Mouse (Mus musculus) yolk sac, embryonic 10.5 days (tissue): Measurements from ENCODE around the gene Zfp933.
A peak's percentile ranks its signal among the peaks of the same experiment; 100 is the strongest.
"Not testable (repeated sequence)": the region's sequence is repeated elsewhere in the genome, so short reads cannot be mapped to it uniquely, and the experiment has no call there.

Experiments used
- DNase-seq: peaks from one replicate; pipeline ENCODE4 v3.0.0-alpha.2; 2017; ENCODE audit warnings: low spot score

Gene Zfp933

GRCm38 (mm10) chr4:147862051-147862450, 13.9 kb upstream of the Zfp933 start:
- DNase-seq, result no peak

- no peak for DNase-seq
These were observed 2.6 kb upstream of the Zfp933 start for GRCm38 (mm10) chr4:147850776-147851175.

DNA sequence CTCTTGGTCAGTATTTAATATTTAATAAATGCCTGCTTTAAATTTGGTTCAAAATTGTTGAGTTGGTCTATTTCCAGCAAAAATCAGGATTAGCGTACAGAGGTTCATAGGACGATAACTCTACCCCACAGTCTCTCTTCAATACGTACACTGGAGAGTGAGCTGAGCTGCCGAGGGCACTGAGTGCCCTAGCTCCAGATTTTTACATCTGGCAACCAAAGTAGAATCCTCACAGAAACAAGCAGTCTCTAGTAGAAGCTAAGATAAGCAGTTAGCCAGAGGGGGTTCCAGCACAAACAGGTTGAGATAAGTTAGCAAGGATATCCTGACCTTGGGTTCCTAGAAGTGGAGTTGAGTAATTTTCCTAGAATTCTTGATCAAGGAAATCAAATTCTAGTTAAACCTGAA, 422 bp upstream of the Zfp933 start:
- DNase-seq, result no peak

GRCm38 (mm10) chr4:147842871-147843270, 5.3 kb downstream of the Zfp933 start:
- no peak for DNase-seq

DNA sequence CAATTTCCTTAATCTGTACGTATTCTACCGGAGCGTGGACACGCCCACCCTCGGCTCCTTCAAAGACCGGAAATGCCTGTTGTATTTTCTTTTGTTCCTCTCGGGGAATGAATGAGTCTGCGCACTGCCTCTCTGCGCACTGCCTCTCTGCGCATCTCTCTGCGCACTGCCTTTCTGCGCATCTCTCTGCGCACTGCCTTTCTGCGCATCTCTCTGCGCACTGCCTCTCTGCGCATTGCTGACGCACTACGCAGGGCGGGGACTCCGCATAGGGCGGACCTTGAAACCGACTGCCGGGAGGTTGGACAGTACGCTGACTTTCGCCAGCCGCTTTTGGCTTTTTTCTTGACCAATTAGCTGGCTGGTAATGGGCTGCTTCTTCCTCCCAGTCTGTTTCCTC, 8.9 kb downstream of the Zfp933 start:
- DNase-seq, result not testable (repeated sequence)

DNA sequence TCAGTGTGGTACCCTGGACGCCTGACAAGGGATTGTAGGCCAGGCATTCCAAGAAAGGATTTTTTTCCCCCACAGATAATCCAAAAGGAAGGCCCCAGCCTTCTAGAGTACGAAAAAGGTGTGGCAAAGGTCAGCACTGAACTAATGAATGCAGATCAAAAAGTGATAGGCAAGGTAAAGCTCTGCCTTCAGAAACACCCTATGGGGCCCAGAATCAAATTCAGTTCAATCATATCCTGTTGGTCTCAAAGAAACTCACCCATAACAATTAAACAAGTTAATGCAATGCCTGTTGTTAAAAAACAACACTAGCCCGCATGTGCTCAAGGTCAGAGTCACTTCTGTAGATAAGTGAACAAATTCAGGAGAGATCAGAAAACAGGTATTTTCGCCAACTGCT, 23.8 kb downstream of the Zfp933 start:
- no peak for DNase-seq

DNA sequence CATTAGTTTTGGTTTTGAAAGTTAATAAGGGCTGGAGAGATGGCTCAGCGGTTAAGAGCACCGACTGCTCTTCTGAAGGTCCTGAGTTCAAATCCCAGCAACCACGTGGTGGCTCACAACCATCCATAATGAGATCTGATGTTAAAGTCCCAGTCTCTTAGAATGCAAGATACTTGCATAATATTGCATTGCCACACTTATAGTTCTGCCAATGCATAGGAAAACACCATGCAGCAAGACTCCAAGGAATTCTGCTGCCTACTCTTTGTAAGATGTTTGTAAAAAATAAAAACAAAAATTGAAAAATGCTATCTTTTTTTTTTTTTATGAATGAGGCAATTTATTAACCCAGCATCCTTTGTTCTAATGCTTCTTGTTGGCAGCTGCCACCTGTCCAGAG, 26.8 kb downstream of the Zfp933 start:
- not testable (repeated sequence) for DNase-seq

DNA sequence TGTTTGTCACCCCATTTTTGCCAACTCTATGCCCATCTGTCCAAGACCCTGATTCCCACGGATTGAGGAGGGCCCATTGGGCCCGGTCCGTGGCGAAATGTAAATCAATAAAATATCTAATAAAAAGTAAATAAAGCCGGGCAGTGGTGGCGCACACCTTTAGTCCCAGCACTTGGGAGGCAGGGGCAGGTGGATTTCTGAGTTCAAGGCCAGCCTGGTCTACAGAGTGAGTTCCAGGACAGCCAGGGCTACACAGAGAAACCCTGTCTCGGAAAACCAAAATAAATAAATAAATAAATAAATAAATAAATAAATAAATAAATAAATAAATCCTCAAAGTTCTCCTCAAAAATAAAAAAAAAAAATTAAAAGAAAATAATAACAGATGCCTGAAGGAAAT, 28.5 kb downstream of the Zfp933 start:
- DNase-seq, result not testable (repeated sequence)

DNA sequence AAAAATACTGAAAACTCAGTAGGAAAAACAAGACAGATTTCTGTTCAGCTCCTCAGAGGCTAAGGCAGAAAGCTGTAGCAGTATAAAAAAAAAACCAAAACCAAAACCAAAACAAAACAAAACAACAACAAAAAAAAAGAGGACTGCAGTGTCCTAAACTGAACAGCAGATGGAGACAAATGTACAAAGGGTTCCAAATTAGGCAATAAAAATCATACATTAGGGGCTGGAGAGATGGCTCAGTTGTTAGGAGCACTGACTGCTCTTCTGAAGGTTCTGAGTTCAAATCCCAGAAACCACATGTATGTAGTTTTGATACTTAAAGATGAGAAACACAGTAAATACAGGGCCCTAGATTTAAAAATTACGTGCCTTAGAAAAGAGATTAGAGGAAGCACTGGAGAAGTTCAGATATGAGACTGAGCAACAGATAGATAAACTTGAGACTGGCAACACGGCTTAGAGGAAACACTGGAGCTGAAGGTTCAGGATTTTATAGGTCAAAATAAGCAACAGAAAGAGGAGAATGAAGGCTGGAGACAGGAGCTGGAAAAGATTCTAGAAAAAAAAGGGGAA, 33.5 kb downstream of the Zfp933 start:
- no peak for DNase-seq

GRCm38 (mm10) chr4:147813249-147813765, 34.9 kb downstream of the Zfp933 start:
- no peak for DNase-seq

DNA sequence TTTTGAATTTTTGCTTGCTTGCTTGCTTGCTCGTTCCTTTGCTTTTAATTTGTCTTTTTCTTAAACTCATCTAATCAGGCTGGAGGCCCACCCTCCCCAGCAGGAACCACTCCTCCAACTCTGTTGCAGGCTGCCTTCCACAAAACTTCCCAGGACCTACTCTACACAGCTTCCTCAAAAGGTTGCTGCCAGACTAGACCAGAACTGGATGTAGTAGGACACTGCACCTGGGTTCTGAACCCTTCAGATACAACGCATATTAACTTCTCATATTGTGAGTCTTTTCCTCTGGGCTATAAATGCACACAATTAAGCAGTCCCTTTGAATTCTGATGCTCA, 38.2 kb downstream of the Zfp933 start:
- not testable (repeated sequence) for DNase-seq

DNA sequence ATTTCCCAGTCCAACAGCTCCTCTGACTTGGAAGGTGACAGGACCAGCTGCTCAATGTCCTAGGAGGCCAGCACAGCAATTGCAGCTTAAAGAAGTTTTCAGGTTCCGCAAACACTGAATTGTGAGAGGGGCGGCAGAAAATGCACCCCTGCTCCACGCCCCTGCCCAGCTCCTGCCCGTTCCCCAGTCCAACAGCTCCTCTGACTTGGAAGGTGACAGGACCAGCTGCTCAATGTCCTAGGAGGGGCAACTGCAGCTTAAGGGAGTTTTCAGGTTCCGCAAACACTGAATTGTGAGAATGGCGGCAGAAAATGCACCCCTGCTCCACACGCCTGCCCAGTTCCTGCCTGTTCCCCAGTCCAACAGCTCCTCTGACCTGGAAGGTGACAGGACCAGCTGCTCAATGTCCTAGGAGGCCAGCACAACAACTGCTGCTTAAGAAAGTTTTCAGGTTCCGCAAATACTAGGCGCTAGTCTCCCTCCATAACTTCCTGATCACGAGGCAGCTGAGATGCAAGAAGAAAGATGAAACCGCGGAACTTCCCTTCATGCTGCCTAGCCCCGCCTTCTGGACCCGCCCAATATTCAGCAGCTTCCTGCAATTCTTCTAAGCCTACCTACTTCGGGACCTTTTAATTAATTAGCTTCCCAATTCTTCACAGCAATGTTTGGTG, 38.7 kb downstream of the Zfp933 start, which contains the start of gene Zfp984:
Gene Zfp984 (minus strand): TSS at position 497 of the 674 bp plus-strand sequence.
- DNase-seq, result peak; percentile 81

DNA sequence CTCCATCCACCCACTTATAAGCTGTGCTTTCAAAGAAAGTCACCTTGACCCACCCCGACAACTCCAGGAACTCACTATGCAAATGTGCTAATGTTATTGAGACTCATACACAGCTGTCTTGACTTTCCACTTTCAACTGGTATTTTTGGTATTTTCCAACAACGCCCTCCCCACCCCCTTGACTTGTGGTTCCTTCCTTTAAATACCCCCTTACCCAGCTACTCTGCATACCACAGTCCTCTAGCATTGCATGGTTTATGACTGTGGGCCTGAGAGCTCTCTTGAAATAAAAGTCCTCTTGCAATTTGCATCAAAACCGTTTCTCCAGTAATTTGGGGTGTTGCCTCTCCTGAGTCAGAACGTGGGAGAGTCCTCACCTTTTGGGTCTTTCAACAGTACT, 39.7 kb downstream of the Zfp933 start:
- not testable (repeated sequence) for DNase-seq

- DNase-seq, result not testable (repeated sequence)
These were observed 52.9 kb downstream of the Zfp933 start for GRCm38 (mm10) chr4:147795308-147795707.

GRCm38 (mm10) chr4:147794026-147794665, 54.0 kb downstream of the Zfp933 start:
- not testable (repeated sequence) for DNase-seq

DNA sequence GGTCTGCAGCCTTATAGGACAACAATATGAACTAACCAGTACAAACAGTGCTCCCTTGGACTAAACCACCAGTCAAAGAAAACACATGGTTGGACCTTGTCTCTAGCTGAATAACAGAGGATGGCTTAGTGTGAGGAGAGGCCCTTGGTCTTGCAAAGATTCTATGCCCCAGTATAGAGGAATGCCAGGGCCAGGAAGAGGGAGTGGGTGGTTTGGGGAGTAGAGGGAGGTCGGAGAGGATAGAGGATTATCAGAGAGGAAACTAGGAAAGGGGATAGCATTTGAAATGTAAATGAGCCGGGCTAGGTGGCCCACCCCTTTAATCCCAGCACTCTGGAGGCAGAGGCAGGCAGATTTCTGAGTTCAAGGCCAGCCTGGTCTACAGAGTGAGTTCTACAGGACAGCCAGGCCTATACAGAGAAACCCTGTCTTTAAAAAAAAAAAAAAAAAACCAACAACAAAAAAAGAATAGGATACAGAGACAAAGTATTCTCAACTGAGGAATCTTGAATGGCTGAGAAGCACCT, 54.7 kb downstream of the Zfp933 start:
- DNase-seq, result not testable (repeated sequence)

DNA sequence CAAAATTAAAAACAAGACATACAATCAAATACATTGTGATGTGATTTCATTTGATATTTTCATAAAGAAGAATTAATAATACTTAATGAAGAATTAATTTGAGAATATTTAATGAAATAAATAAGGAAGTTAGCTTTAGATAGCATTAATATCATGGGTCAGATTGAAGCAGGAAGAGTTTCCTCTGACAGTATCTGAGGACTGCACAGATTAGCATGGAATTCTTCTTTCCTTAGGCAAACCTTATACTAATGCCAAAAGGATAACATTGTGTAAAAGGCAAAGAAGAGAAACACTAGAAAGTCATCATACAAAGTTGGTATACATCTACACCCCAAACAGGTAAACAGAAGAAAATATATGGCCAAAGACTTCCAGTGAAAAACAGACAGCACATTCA, 56.4 kb downstream of the Zfp933 start:
- not testable (repeated sequence) for DNase-seq
